Mouse (Mus musculus) E14TG2a.4 (cell line): ENCODE measurements around the gene Zfyve28.

Experiments used
- CTCF ChIP-seq: conservative IDR thresholded peaks from 2 replicates; pipeline ENCODE4 v1.5.1; 2014; ENCODE audit warnings: low read length
- NANOG ChIP-seq: IDR thresholded peaks from 2 replicates; pipeline ENCODE4 v1.6.1; 2014; ENCODE audit warnings: borderline replicate concordance, low read length, mixed read lengths
- POU5F1 ChIP-seq: IDR thresholded peaks from 2 replicates; pipeline ENCODE4 v1.6.1; 2014; ENCODE audit warnings: low read length, borderline replicate concordance

DNA sequence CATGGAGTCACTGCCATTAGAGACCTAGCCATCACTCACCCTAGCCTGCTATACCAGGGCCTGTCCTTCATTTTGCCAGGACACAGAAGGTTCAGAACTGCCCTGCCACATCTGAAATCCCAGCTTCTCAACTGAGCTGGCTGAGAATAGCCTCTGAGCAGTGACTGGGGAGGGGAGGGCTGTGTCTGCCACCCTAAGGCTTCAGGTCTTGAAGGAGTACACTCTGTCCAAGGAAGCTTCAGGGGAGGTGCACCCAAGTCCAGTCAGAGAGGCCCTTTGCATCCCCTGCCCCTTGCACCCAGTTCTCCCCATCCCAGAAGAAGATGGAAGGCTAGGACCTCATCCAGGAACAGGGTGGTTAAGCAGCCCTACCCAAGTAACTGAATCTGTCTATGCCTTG is 102.5 kb downstream of the Zfyve28 start:
- TF ChIP-seq CTCF (no peak), NANOG (no peak), POU5F1 (no peak)
